Mouse (Mus musculus) ES-E14 (cell line): Measurements from ENCODE around the gene Gadd45b.

Experiments
- CHD2 ChIP-seq: IDR thresholded peaks from 2 replicates; pipeline ENCODE4 v1.6.1; 2014; ENCODE audit warnings: mild to moderate bottlenecking, low read depth, low read length, inconsistent platforms
- ZNF384 ChIP-seq: IDR thresholded peaks from 2 replicates; pipeline ENCODE4 v1.6.1; 2012; ENCODE audit warnings: low read depth, low read length, inconsistent platforms

- TF ChIP-seq ZNF384 (no peak), CHD2 (no peak)
Observed at GRCm38 (mm10) chr10:80934136-80934985, 4.5 kb downstream of the Gadd45b start.
